Mouse (Mus musculus) megakaryocyte, embryonic 14.5 days (primary cell): ENCODE results near the gene Recql. TPM values are rescaled to one million over a fixed set of nuclear protein-coding genes. Genes with fewer than 3 reads are reported as not detected.

ENCODE experiments used
- H3K27me3 ChIP-seq: replicated peaks from 2 replicates; pipeline ENCODE3; 2012; ENCODE audit warnings: inconsistent platforms
- H3K36me3 ChIP-seq: replicated peaks from 2 replicates; pipeline ENCODE3; 2012; ENCODE audit warnings: low read length, inconsistent platforms, mixed read lengths
- H3K4me1 ChIP-seq: 2 replicates; pipeline ENCODE4 v1.6.1; 2012; ENCODE audit warnings: inconsistent platforms
- H3K4me3 ChIP-seq: replicated peaks from 2 replicates; pipeline ENCODE3; 2012; ENCODE audit warnings: moderate library complexity, mild to moderate bottlenecking, inconsistent platforms
- H3K9me3 ChIP-seq: 2 replicates; pipeline ENCODE4 v1.6.1; 2012; ENCODE audit warnings: inconsistent platforms
- FLI1 ChIP-seq: IDR thresholded peaks from 2 replicates; pipeline ENCODE4 v1.6.1; 2012; ENCODE audit warnings: low read length, inconsistent platforms, mixed read lengths
- GATA1 ChIP-seq: IDR thresholded peaks from 3 replicates; pipeline ENCODE4 v1.6.1; 2012; ENCODE audit warnings: mixed read lengths, low read length, inconsistent platforms, borderline replicate concordance
- polyA plus RNA-seq: library from polyadenylated mRNA; stranded (reverse); fragments of >175 nt; gene quantifications from 2 replicates; pipeline ENCODE4 v1.2.3, GENCODE M21; 2012; ENCODE audit warnings: low replicate concordance; ENCODE audit not compliant: insufficient read depth

The Recql gene
- polyA plus RNA-seq, 1 experiment = 2.8 TPM

- Histone ChIP-seq H3K36me3 (peaks cover 8% of the 10 kb centered on the region), H3K9me3 (no peaks in the 10 kb centered on the region)
- no peak for TF ChIP-seq GATA1
- TF ChIP-seq FLI1 = no peak
These were observed 43.3 kb downstream of the Recql start for GRCm38 (mm10) chr6:142343561-142343960.

GRCm38 (mm10) chr6:142339576-142339975, 47.3 kb downstream of the Recql start:
- Histone ChIP-seq H3K4me1 (no peaks in the 10 kb centered on the region; the same call in 1 of the 2 replicates), H3K4me3 (no peak overlapping the region), H3K27me3 (peaks cover 2% of the 10 kb centered on the region), H3K36me3 (no peaks in the 10 kb centered on the region), H3K9me3 (no peaks in the 10 kb centered on the region)
- TF ChIP-seq FLI1 (no peak), GATA1 (no peak)

More at GRCm38 (mm10) chr6:142343561-142343960, 43.3 kb downstream of the Recql start:
- Histone ChIP-seq H3K27me3 (peaks cover 2% of the 10 kb centered on the region), H3K4me3 (no peak overlapping the region), H3K4me1 (peaks cover 20% of the 10 kb centered on the region)

GRCm38 (mm10) chr6:142338961-142339360, 47.9 kb downstream of the Recql start:
- Histone ChIP-seq H3K36me3 (no peaks in the 10 kb centered on the region), H3K4me1 (no peaks in the 10 kb centered on the region), H3K27me3 (peaks cover 2% of the 10 kb centered on the region), H3K4me3 (no peak overlapping the region), H3K9me3 (no peaks in the 10 kb centered on the region)
- no peak for TF ChIP-seq FLI1
- no peak for TF ChIP-seq GATA1

- TF ChIP-seq GATA1 (no peak), FLI1 (no peak)
- no peaks in the 10 kb centered on the region for H3K27me3 ChIP-seq
These were observed 57.7 kb downstream of the Recql start for GRCm38 (mm10) chr6:142329201-142329600.

GRCm38 (mm10) chr6:142326598-142326997, 60.3 kb downstream of the Recql start:
- H3K4me3 ChIP-seq = no peak overlapping the region
- no peaks in the 10 kb centered on the region for H3K9me3 ChIP-seq
- TF ChIP-seq FLI1 (no peak), GATA1 (no peak)
- peaks cover 18% of the 10 kb centered on the region for H3K4me1 ChIP-seq
- no peaks in the 10 kb centered on the region for H3K36me3 ChIP-seq
- H3K27me3 ChIP-seq = no peaks in the 10 kb centered on the region

More at GRCm38 (mm10) chr6:142329201-142329600, 57.7 kb downstream of the Recql start:
- Histone ChIP-seq H3K36me3 (no peaks in the 10 kb centered on the region), H3K4me1 (peaks cover 18% of the 10 kb centered on the region), H3K4me3 (no peak overlapping the region), H3K9me3 (no peaks in the 10 kb centered on the region)

- Histone ChIP-seq H3K36me3 (no peaks in the 10 kb centered on the region), H3K27me3 (no peaks in the 10 kb centered on the region), H3K4me3 (no peak within 1 kb of the TSS), H3K4me1 (peaks cover 18% of the 10 kb centered on the region), H3K9me3 (no peaks in the 10 kb centered on the region)
- TF ChIP-seq GATA1 = no peak
- no peak for TF ChIP-seq FLI1
These were observed 64.0 kb downstream of the Recql start, which contains the start of gene Slco1a5 for GRCm38 (mm10) chr6:142322881-142323280. Gene Slco1a5 (minus strand): TSS chr6:142322981.

- TF ChIP-seq FLI1 = no peak
- TF ChIP-seq GATA1 = no peak
- Histone ChIP-seq H3K36me3 (no peaks in the 10 kb centered on the region), H3K4me1 (no peaks in the 10 kb centered on the region)
These were observed 69.8 kb downstream of the Recql start for GRCm38 (mm10) chr6:142317106-142317505.

GRCm38 (mm10) chr6:142314285-142314684, 72.6 kb downstream of the Recql start:
- TF ChIP-seq GATA1 = no peak
- TF ChIP-seq FLI1 = no peak
- Histone ChIP-seq H3K27me3 (no peaks in the 10 kb centered on the region), H3K4me3 (no peak overlapping the region), H3K36me3 (no peaks in the 10 kb centered on the region), H3K9me3 (peaks cover 7% of the 10 kb centered on the region; the same call in 1 of the 2 replicates), H3K4me1 (no peaks in the 10 kb centered on the region)

More at GRCm38 (mm10) chr6:142317106-142317505, 69.8 kb downstream of the Recql start:
- H3K27me3 ChIP-seq = no peaks in the 10 kb centered on the region
- no peak overlapping the region for H3K4me3 ChIP-seq
- H3K9me3 ChIP-seq = 0 out of 2 replicates have a peak, but pooled peaks cover 3% of the 10 kb centered on the region

GRCm38 (mm10) chr6:142305076-142305475, 81.8 kb downstream of the Recql start:
- H3K27me3 ChIP-seq = no peaks in the 10 kb centered on the region
- H3K9me3 ChIP-seq = peaks cover 3% of the 10 kb centered on the region; the same call in 1 of the 2 replicates
- TF ChIP-seq FLI1 (no peak), GATA1 (no peak)
- no peaks in the 10 kb centered on the region for H3K36me3 ChIP-seq
- H3K4me1 ChIP-seq = peaks cover 4% of the 10 kb centered on the region; the same call in 1 of the 2 replicates
- no peak overlapping the region for H3K4me3 ChIP-seq

Other genes starting within 250 kb of the Recql start
- not detected in 2 replicates for gene Slco1a6, start 178.6 kb downstream of the Recql start, polyA plus RNA-seq
- not detected in 2 replicates for gene Iapp, start 88.7 kb downstream of the Recql start, polyA plus RNA-seq
- gene Slco1a5, start 64.1 kb downstream of the Recql start, polyA plus RNA-seq = not detected in 2 replicates
- 0.78 and 0.97 TPM in 2 replicates for gene Pyroxd1, start 41.4 kb downstream of the Recql start, polyA plus RNA-seq
- gene Golt1b, start 134 bp upstream of the Recql start, polyA plus RNA-seq = 19.9 TPM in 2 replicates
- 0.48 TPM in 1 of 2 replicates, not detected in the other for gene Spx, start 26.4 kb upstream of the Recql start, polyA plus RNA-seq
- not detected in 2 replicates for gene Gys2, start 86.0 kb upstream of the Recql start, polyA plus RNA-seq
- gene Ldhb, start 120.9 kb upstream of the Recql start, polyA plus RNA-seq = 0.29 TPM in 1 of 2 replicates, not detected in the other
- gene Kcnj8, start 184.5 kb upstream of the Recql start, polyA plus RNA-seq = not detected in 2 replicates